Mouse (Mus musculus): ENCODE results near the gene Masp2.
A peak's percentile ranks its signal among the peaks of the same experiment; 100 is the strongest.

Gene Masp2

GRCm38 (mm10) chr4:148639455-148639854 lies 37.1 kb downstream of the Masp2 start:
- no peak for DNase-seq

GRCm38 (mm10) chr4:148641121-148641520 lies 38.8 kb downstream of the Masp2 start:
- DNase-seq, result no peak

GRCm38 (mm10) chr4:148643291-148644156 lies 41.2 kb downstream of the Masp2 start, which contains the start of gene Gm572:
Gene Gm572, plus strand, starts transcription at chr4:148643317.
- DNase-seq, result no peak

- peak; percentile 64 to 76 for DNase-seq
These were observed 41.8 kb downstream of the Masp2 start for GRCm38 (mm10) chr4:148644157-148644511.

- no peak for DNase-seq
These were observed 42.6 kb downstream of the Masp2 start for GRCm38 (mm10) chr4:148644926-148645325.

GRCm38 (mm10) chr4:148646616-148647015 lies 44.3 kb downstream of the Masp2 start:
- peak in 1 of 2 experiments; percentile 22 for DNase-seq

- no peak for DNase-seq
These were observed 47.0 kb downstream of the Masp2 start for GRCm38 (mm10) chr4:148649309-148649708.

GRCm38 (mm10) chr4:148651045-148651444 lies 48.7 kb downstream of the Masp2 start:
- no peak for DNase-seq

GRCm38 (mm10) chr4:148654701-148655398 lies 52.5 kb downstream of the Masp2 start:
- peak; percentile 44 to 51 for DNase-seq

GRCm38 (mm10) chr4:148656691-148657258 lies 54.4 kb downstream of the Masp2 start:
- no peak for DNase-seq

GRCm38 (mm10) chr4:148657776-148658175 lies 55.4 kb downstream of the Masp2 start:
- no peak for DNase-seq

GRCm38 (mm10) chr4:148660174-148660573 lies 57.8 kb downstream of the Masp2 start:
- no peak for DNase-seq

- peak; percentile 64 to 78 for DNase-seq
These were observed 60.0 kb downstream of the Masp2 start for GRCm38 (mm10) chr4:148662168-148662965.

GRCm38 (mm10) chr4:148663326-148663725 lies 61.0 kb downstream of the Masp2 start:
- no peak for DNase-seq

- DNase-seq, result no peak
These were observed 61.7 kb downstream of the Masp2 start for GRCm38 (mm10) chr4:148664021-148664420.

Measured in lung, adult 18-20 months (tissue).